Mouse (Mus musculus) stomach, postnatal 0 days (tissue): ENCODE data around the gene Zbtb45.

ENCODE experiments used
- CTCF ChIP-seq: IDR thresholded peaks from 2 replicates; pipeline ENCODE4 v1.5.1; 2016; ENCODE audit warnings: antibody characterized with exemption, low read depth, mild to moderate bottlenecking, moderate library complexity
- EP300 ChIP-seq: optimal IDR thresholded peaks from 2 replicates; pipeline ENCODE3; 2016; ENCODE audit warnings: antibody characterized with exemption

- TF ChIP-seq CTCF (no peak), EP300 (no peak)
Measured at GRCm38 (mm10) chr7:13032541-13032940, 22.7 kb upstream of the Zbtb45 start.
